Mouse (Mus musculus) left cerebral cortex, adult 2 months (tissue): ENCODE results near the gene Plpp7. TPM values are rescaled to one million over a fixed set of nuclear protein-coding genes. Genes with fewer than 3 reads are reported as not detected.
A peak's percentile ranks its signal among the peaks of the same experiment; 100 is the strongest.

Experiments used
- DNase-seq, 2 experiments: peaks; one replicate each; pipeline ENCODE4 v3.0.0; 2021 to 2022; ENCODE audit warnings: low spot score in 2 of 2, mixed read lengths in 1 of 2; ENCODE audit errors: extremely low spot score in 1 of 2
- H3K27ac ChIP-seq: fragments of 200-600 bp; 2 replicates; pipeline ENCODE4 v1.8.1; 2022
- H3K4me3 ChIP-seq: fragments of 200-600 bp; 2 replicates; pipeline ENCODE4 v1.8.1; 2022
- CTCF ChIP-seq: fragments of 200-600 bp; IDR thresholded peaks from 2 replicates; pipeline ENCODE4 v1.8.1; 2022; ENCODE audit warnings: antibody characterized with exemption, mild to moderate bottlenecking, moderate library complexity
- intact Hi-C: fragments of 180-260 bp; cut with DNase I; formaldehyde crosslinking; loops from one replicate; pipeline ENCODE4 v1.15.1; 2025
- total RNA-seq, 2 experiments: library from RNA; stranded (reverse); gene quantifications; 2 replicates each; pipeline ENCODE4 v1.2.3; 2021

Gene Plpp7
- total RNA-seq, 2 experiments from 2014 or later = 26.8 to 29.3 TPM

DNA sequence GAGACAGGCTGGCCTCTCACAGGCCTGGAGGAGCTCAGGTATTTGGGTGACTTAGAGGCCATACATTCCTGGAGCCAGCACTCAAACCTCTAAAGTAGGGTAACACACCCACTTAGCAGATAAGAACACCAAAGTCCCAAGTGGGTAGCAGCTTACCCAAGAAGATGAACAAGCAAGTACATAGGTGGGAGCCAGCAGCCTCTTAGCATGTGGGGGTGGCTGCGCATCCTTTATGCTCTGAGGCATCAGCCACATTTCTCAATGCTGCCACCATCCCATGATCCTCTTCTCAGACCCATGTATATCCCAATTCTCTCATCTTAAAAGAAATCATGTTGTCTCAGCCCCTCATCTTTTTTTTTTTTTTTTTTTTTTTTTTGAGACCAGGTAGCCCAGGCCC is 15.9 kb downstream of the Plpp7 start:
- Histone ChIP-seq H3K4me3 (no peak overlapping the region), H3K27ac (peak overlapping the region; percentile 63)
- TF ChIP-seq CTCF = no peak
- intact Hi-C loops = loop anchor here (2.0 kb wide), 1 partner anchor 22 kb away; no protein-coding TSS in a partner anchor
- DNase-seq = no peak

DNA sequence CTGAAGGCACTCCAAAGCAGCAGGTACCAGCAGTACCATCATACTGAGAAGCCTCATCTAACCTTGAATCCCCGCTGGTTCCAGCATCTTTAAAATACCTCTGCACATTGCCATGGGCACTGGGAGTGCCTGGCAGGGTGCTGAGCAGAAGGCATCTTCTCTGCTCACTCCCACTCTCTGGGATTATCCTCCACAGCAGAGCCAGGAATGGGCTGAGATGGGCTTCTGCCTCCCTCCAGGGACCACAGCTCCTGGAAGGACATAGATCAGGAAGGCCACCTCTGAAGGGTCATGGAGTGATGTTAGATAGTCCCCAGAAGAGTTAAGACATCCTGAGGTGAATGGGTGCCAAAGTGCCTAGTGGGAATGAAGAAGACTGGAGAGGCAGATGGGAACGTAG is 17.2 kb downstream of the Plpp7 start:
- no peak for TF ChIP-seq CTCF
- intact Hi-C loops = no loop called here
- no peak for DNase-seq
- Histone ChIP-seq H3K27ac (peak overlapping the region; percentile 76), H3K4me3 (no peak overlapping the region)

DNA sequence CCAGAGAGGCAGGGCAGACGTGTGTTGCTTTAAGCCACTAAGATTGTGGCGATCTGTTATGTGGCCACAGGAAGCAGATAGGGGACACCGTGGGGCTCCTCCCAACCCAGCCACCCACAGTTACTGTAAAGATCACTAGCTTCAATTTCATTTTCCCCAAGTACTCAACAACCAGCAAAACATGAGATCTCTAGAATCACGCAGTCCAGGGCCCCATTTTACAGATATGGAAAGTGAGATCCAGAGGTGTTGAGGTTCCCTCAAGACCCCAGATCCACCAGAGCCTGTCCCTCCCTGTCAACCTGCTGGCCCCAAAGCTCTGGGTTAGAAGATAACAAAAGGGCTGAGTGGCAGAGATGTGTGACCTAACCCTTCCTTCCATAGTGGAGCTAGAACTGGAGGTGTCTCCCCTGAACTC is 20.5 kb downstream of the Plpp7 start:
- no peak overlapping the region for H3K4me3 ChIP-seq
- no peak for TF ChIP-seq CTCF
- no peak for DNase-seq
- intact Hi-C loops = no loop called here
- no peak overlapping the region for H3K27ac ChIP-seq

DNA sequence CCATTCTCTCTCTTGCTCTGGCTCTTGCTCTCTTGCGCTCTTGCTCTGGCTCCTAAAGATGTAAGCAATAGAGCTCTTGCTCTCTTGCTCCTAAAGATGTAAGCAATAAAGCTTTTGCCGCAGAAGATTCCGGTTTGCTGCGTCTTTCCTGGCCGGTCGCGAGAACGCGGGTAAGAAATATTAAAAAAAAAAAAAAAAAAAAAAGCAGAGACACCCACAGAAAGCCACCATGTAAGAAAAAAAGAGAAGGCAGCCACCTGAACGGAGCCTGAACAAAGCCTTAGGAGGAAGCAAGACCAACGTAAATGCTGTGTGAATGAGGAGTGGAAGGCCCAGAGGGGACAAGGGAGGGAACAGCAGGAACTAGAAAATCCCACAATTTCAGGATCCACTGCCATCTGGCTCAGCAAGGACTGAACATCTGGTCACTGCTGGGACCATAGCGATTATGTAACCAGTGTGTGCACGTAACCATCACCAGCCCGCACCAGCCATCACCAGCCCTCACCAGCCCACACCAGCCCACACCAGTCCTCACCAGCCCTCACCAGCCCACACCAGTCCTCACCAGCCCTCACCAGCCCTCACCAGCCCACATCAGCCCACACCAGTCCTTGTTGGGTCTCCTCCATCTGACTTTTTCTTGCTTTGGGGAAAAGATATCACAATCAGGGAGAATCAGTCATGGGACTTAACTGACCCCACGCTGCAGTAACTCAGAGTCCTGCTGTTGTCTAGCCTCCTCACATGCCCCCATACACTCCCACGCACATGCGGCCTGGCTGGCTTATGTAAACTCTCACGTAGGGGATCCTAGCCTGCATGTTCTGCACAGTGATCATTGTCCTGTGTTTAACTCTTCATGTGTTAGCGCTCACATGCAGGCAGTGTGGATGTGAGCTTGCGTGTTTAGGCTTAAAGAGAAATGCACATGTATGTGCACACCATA is 24.7 kb downstream of the Plpp7 start:
- no peak for TF ChIP-seq CTCF
- DNase-seq = no peak
- intact Hi-C loops = no loop called here

DNA sequence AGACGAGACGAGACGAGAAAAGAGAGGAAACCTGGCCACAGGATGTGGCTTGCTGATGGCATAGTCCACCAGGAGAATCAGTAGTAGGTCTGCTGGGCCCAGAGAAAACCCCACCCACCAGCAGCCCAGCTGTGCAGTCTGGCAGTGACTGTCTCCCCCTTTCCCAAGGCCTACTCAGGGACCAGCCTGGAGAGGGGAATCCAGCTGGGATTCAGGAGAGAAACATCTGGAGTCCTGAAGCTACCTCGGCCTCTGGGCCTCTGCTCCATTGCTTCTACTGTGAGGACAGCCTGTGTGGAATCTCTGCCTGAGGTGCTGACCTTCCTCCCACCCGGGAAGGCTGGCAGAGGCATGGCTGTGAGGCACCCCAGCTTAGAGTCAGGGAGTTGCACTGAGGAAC is 25.8 kb downstream of the Plpp7 start:
- TF ChIP-seq CTCF = no peak
- Histone ChIP-seq H3K27ac (no peak overlapping the region), H3K4me3 (no peak overlapping the region)
- intact Hi-C loops = no loop called here
- no peak for DNase-seq

More for the DNA sequence above, 24.7 kb downstream of the Plpp7 start:
- H3K4me3 ChIP-seq = no peak overlapping the region
- H3K27ac ChIP-seq = no peak overlapping the region

DNA sequence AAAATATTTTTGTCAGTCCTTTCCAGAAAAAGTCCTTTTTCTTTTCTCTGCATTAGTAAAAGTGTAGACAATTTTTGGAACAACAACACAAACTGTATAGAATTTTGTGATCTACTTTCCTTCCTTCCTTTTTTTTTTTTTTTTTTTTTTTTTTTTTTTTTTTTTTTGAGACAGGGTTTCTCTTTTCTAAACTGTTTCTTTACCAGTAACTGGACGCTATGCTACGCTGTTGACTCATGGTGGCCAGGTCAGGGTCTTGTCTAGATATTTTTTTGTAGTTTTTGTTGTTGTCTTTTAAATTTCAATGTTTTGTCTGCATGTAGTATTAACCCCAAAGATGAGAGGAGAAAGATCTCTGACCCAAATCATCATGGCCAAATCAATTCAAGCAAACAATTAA is 26.5 kb downstream of the Plpp7 start:
- Histone ChIP-seq H3K4me3 (no peak overlapping the region), H3K27ac (no peak overlapping the region)
- intact Hi-C loops = no loop called here
- no peak for DNase-seq
- TF ChIP-seq CTCF = no peak

DNA sequence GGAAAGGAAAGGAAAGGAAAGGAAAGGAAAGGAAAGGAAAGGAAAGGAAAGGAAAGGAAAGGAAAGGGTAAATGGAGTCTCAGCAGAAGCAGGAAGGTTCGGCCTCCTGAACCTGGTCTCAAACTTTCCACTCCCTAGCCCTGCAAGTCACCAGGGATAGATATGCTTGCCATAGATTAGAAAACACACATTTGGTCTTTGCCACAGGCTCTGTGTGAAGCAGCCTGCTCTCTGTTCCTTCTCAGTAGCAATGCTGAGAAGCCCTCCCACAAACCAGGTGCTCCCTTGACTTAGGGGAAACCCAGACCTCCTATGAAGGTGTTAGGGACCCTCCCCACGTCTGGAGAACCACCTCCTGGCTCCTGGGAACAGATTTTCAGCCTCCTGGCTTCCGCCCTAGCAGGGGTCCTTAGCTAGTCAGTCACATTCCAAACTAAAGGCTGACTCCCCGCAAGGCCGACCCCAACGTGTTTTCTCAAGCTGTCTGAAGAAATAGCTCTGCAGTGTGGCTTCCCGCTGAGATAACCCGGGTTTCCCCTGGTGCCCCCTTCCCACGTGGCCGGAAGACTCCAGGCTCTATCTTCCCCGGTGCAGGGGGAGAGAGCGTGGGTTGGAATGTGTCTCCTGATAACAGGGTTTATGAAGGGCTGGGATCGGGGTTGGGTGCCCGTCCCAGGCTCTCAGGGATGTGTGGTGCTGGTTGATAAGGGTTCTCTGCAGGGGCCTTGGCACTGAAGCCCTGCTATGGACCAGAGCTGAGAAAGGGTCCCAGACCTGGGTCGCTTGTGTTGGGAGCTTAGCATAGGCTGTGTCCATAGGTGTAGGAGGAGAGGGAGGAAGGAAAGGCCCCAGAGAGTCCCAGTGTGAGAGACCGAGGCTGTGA is 32.6 kb downstream of the Plpp7 start:
- no peak for DNase-seq
- Histone ChIP-seq H3K4me3 (no peak overlapping the region), H3K27ac (no peak overlapping the region)
- no peak for TF ChIP-seq CTCF
- intact Hi-C loops = no loop called here

DNA sequence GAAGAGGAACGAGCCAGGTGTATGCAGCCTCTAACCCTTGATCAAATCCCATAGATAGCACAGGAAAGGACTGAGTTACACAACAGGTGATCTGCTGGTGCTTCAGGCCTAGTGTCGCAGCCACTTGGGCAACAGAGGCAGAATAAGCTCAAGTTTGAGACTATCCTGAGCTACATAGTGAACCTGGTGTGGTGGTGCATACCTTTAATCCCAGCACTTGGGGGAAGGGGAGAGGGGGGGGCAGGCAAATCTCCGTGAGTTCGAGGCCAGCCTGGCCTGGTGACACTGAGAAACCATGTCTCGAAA is 33.2 kb downstream of the Plpp7 start:
- no peak for DNase-seq
- intact Hi-C loops = no loop called here

DNA sequence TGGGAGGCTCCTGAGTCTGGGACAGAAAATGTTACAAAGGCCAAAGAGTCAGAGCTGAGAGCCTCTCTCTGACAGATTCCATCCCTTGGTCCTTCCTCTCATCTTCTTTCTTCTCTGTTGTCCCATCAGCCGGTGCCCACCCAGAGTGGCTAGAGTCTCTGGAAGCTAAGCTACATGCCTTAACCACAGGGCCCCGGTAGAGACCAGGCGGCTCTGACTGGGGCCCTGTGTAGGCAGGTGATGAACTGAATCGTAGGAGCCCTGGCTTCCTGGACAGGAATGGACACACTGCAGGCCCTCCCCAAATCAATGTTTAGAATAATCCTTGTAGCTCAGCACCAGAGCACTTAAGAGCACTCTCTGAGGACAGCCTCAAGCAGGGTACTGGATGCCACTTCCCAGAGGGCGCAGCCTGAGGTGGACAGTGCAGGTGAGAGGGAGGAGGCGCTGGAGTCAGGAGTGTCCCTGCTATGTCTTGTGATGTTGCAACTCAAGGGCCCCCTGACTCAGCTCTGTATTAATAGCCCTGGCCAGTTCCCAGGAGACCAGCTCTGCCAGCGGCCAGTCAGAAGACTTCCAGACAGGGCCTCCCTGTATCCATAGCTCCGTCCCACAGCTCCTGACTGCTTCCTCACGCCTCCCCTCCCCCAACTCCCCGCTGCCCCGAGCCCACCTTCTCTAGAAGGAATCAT is 34.2 kb downstream of the Plpp7 start:
- TF ChIP-seq CTCF = no peak
- no peak for DNase-seq
- intact Hi-C loops = loop anchor here (2.0 to 5.0 kb wide), 4 partner anchors 47 to 213 kb away; partner anchors contain the start of genes Fam78a, Golga2 and Swi5
- Histone ChIP-seq H3K27ac (no peak overlapping the region), H3K4me3 (no peak overlapping the region)

More for the DNA sequence above, 33.2 kb downstream of the Plpp7 start:
- H3K4me3 ChIP-seq = no peak overlapping the region
- H3K27ac ChIP-seq = no peak overlapping the region
- no peak for TF ChIP-seq CTCF

DNA sequence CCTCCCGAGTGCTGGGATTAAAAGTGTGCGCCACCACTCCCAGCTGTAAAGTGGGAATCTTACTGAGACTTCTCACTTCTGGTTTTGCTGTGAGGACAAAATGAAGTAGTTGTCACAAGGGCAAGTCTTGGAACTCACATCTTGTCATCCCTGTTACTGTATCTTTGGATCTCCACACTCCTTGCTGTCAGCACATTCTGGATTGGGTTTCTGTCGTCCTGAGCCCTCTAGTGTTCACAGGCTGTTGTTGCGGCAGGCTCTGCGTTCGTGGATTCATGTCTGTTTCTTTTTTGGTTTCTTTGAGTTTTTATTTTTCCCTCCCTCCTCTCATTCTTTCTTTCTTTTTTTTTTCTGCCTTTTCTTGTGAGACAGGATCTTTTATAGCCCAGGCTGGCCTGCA is 35.1 kb downstream of the Plpp7 start:
- DNase-seq = peak; percentile 50 to 59
- peak; percentile 84 for TF ChIP-seq CTCF
- no peak overlapping the region for H3K27ac ChIP-seq
- no peak overlapping the region for H3K4me3 ChIP-seq
- intact Hi-C loops = loop anchor here (2.0 to 5.0 kb wide), 4 partner anchors 48 to 214 kb away; partner anchors contain the start of genes Fam78a, Golga2 and Swi5

DNA sequence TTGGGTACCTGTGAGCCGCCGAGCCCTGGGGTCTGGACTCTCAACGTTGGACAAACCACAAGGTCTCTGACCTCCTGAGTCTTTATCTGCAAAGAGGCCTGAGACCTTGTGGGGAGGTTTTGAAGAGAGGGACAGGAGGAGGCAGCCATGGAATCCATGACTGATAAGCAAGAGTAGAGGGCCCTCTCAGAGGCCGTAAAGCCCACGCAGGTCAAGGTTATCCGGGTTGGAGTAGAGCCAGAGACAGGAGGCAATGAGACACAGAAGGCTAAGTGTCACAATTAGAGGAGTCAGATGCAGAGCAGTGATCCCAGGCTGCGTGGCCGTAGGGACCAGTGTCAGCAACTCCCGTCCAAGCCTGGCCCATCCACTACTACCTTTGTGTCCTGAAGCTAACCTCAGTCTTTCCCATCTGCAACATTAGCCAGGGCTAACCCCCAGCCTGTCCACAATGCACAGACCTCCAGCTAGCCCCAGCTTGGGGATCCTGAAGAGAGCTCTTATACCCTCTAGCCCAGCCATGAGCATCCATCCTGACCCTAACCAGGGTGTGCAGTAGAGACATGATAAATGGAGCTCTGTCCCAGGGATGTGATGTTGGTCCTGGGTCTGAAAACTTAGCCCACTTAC is 36.0 kb downstream of the Plpp7 start:
- Histone ChIP-seq H3K4me3 (no peak overlapping the region), H3K27ac (no peak overlapping the region)
- DNase-seq = no peak
- intact Hi-C loops = loop anchor here (2.0 to 5.0 kb wide), 4 partner anchors 49 to 215 kb away; partner anchors contain the start of genes Fam78a, Golga2 and Swi5
- TF ChIP-seq CTCF = no peak
